Mouse (Mus musculus): Measurements from ENCODE around the gene Arap1. TPM values are rescaled to one million over a fixed set of nuclear protein-coding genes. Genes with fewer than 3 reads are reported as not detected.

Arap1 gene
- polyA plus RNA-seq, 1 experiment from 2014 or later, result 85.6 TPM

GRCm38 (mm10) chr7:101453725-101454124 is 105.9 kb downstream of the Arap1 start:
- H3K9me3 ChIP-seq, result no peaks in the 10 kb centered on the region
- H3K4me1 ChIP-seq, result peaks cover 24% of the 10 kb centered on the region
- no peak overlapping the region for H3K9ac ChIP-seq
- peaks cover 46% of the 10 kb centered on the region for H3K27me3 ChIP-seq
- 39% methylated on average over 8 of the region's 8 CpGs for WGBS
- no peak for ATAC-seq (ENCODE audit: insufficient number of reproducible peaks, low FRiP score, low TSS enrichment, low read depth)
- no peak overlapping the region for H3K27ac ChIP-seq
- no peak overlapping the region for H3K4me2 ChIP-seq
- H3K4me3 ChIP-seq, result no peak overlapping the region
- no peaks in the 10 kb centered on the region for H3K36me3 ChIP-seq

- peaks cover 45% of the 10 kb centered on the region for H3K27me3 ChIP-seq
These were observed 106.6 kb downstream of the Arap1 start for GRCm38 (mm10) chr7:101454479-101454878.

GRCm38 (mm10) chr7:101455141-101455540 is 107.3 kb downstream of the Arap1 start:
- no peak for ATAC-seq (ENCODE audit: insufficient number of reproducible peaks, low FRiP score, low TSS enrichment, low read depth)
- H3K4me1 ChIP-seq, result peaks cover 24% of the 10 kb centered on the region
- no peak overlapping the region for H3K4me2 ChIP-seq
- no peak overlapping the region for H3K4me3 ChIP-seq
- H3K27ac ChIP-seq, result no peak overlapping the region
- H3K9ac ChIP-seq, result no peak overlapping the region
- H3K27me3 ChIP-seq, result peaks cover 40% of the 10 kb centered on the region
- no peaks in the 10 kb centered on the region for H3K9me3 ChIP-seq
- 71% methylated on average over 6 of the region's 6 CpGs for WGBS
- H3K36me3 ChIP-seq, result no peaks in the 10 kb centered on the region

More at GRCm38 (mm10) chr7:101454479-101454878, 106.6 kb downstream of the Arap1 start:
- no peak overlapping the region for H3K9ac ChIP-seq
- ATAC-seq (ENCODE audit: insufficient number of reproducible peaks, low FRiP score, low TSS enrichment, low read depth), result no peak
- H3K9me3 ChIP-seq, result no peaks in the 10 kb centered on the region
- H3K27ac ChIP-seq, result no peak overlapping the region
- 84% methylated on average over 9 of the region's 9 CpGs for WGBS
- H3K36me3 ChIP-seq, result no peaks in the 10 kb centered on the region
- H3K4me2 ChIP-seq, result no peak overlapping the region
- peaks cover 24% of the 10 kb centered on the region for H3K4me1 ChIP-seq
- H3K4me3 ChIP-seq, result no peak overlapping the region

- Histone ChIP-seq H3K27ac (no peak overlapping the region), H3K4me1 (peaks cover 25% of the 10 kb centered on the region), H3K36me3 (no peaks in the 10 kb centered on the region), H3K9me3 (no peaks in the 10 kb centered on the region), H3K9ac (no peak overlapping the region), H3K4me2 (no peak overlapping the region), H3K27me3 (peaks cover 31% of the 10 kb centered on the region), H3K4me3 (no peak overlapping the region)
- ATAC-seq (ENCODE audit: insufficient number of reproducible peaks, low FRiP score, low TSS enrichment, low read depth), result no peak
- 73% methylated on average over 4 of the region's 4 CpGs for WGBS
These were observed 108.5 kb downstream of the Arap1 start for GRCm38 (mm10) chr7:101456318-101456717.

- Histone ChIP-seq H3K36me3 (no peaks in the 10 kb centered on the region), H3K4me1 (peaks cover 22% of the 10 kb centered on the region), H3K4me2 (no peak overlapping the region), H3K9ac (no peak overlapping the region), H3K9me3 (no peaks in the 10 kb centered on the region), H3K27ac (no peak overlapping the region), H3K27me3 (peaks cover 27% of the 10 kb centered on the region), H3K4me3 (no peak overlapping the region)
- 40% methylated on average over 5 of the region's 5 CpGs for WGBS
- no peak for ATAC-seq (ENCODE audit: insufficient number of reproducible peaks, low FRiP score, low TSS enrichment, low read depth)
These were observed 108.9 kb downstream of the Arap1 start for GRCm38 (mm10) chr7:101456789-101457188.

GRCm38 (mm10) chr7:101457283-101457682 is 109.4 kb downstream of the Arap1 start:
- H3K4me2 ChIP-seq, result no peak overlapping the region
- H3K27ac ChIP-seq, result no peak overlapping the region
- H3K4me1 ChIP-seq, result peaks cover 22% of the 10 kb centered on the region
- H3K36me3 ChIP-seq, result no peaks in the 10 kb centered on the region
- H3K9me3 ChIP-seq, result no peaks in the 10 kb centered on the region
- ATAC-seq (ENCODE audit: insufficient number of reproducible peaks, low FRiP score, low TSS enrichment, low read depth), result no peak
- H3K9ac ChIP-seq, result no peak overlapping the region
- H3K4me3 ChIP-seq, result no peak overlapping the region
- H3K27me3 ChIP-seq, result peaks cover 22% of the 10 kb centered on the region
- WGBS, result 74% methylated on average over 5 of the region's 5 CpGs

- Histone ChIP-seq H3K4me1 (peaks cover 22% of the 10 kb centered on the region), H3K27ac (no peak overlapping the region), H3K36me3 (no peaks in the 10 kb centered on the region), H3K27me3 (peaks cover 17% of the 10 kb centered on the region; the same call in 1 of the 2 replicates), H3K9ac (no peak overlapping the region), H3K9me3 (no peaks in the 10 kb centered on the region), H3K4me2 (no peak overlapping the region), H3K4me3 (no peak overlapping the region)
- ATAC-seq (ENCODE audit: insufficient number of reproducible peaks, low FRiP score, low TSS enrichment, low read depth), result no peak
- 58% methylated on average over 8 of the region's 8 CpGs for WGBS
These were observed 109.9 kb downstream of the Arap1 start for GRCm38 (mm10) chr7:101457801-101458200.

- no peaks in the 10 kb centered on the region for H3K36me3 ChIP-seq
- no peak for ATAC-seq (ENCODE audit: insufficient number of reproducible peaks, low FRiP score, low TSS enrichment, low read depth)
- peaks cover 22% of the 10 kb centered on the region for H3K4me1 ChIP-seq
- WGBS, result 65% methylated on average over 4 of the region's 4 CpGs
- H3K4me2 ChIP-seq, result no peak overlapping the region
- H3K4me3 ChIP-seq, result no peak overlapping the region
- no peak overlapping the region for H3K9ac ChIP-seq
- no peak overlapping the region for H3K27ac ChIP-seq
- H3K27me3 ChIP-seq, result peaks cover 11% of the 10 kb centered on the region; the same call in 1 of the 2 replicates
- no peaks in the 10 kb centered on the region for H3K9me3 ChIP-seq
These were observed 110.5 kb downstream of the Arap1 start for GRCm38 (mm10) chr7:101458278-101458781.

GRCm38 (mm10) chr7:101459305-101459813 is 111.5 kb downstream of the Arap1 start:
- H3K4me2 ChIP-seq, result no peak overlapping the region
- H3K27ac ChIP-seq, result no peak overlapping the region
- no peaks in the 10 kb centered on the region for H3K36me3 ChIP-seq
- no peak for ATAC-seq (ENCODE audit: insufficient number of reproducible peaks, low FRiP score, low TSS enrichment, low read depth)
- H3K4me1 ChIP-seq, result peaks cover 22% of the 10 kb centered on the region
- peaks cover 9% of the 10 kb centered on the region; the same call in 1 of the 2 replicates for H3K27me3 ChIP-seq
- WGBS, result 72% methylated on average over 9 of the region's 9 CpGs
- H3K9me3 ChIP-seq, result no peaks in the 10 kb centered on the region
- H3K4me3 ChIP-seq, result no peak overlapping the region
- no peak overlapping the region for H3K9ac ChIP-seq

GRCm38 (mm10) chr7:101459923-101460607 is 112.2 kb downstream of the Arap1 start:
- Histone ChIP-seq H3K9me3 (no peaks in the 10 kb centered on the region), H3K9ac (no peak overlapping the region), H3K4me2 (no peak overlapping the region), H3K4me1 (peaks cover 23% of the 10 kb centered on the region), H3K27ac (no peak overlapping the region), H3K4me3 (no peak overlapping the region), H3K27me3 (peaks cover 5% of the 10 kb centered on the region; the same call in 1 of the 2 replicates), H3K36me3 (no peaks in the 10 kb centered on the region)
- whole genome bisulfite sequencing, result 59% methylated on average over 10 of the region's 10 CpGs
- no peak for ATAC-seq (ENCODE audit: insufficient number of reproducible peaks, low FRiP score, low TSS enrichment, low read depth)

GRCm38 (mm10) chr7:101460608-101460957 is 112.7 kb downstream of the Arap1 start:
- Histone ChIP-seq H3K4me2 (no peak overlapping the region), H3K9me3 (no peaks in the 10 kb centered on the region), H3K4me3 (no peak overlapping the region), H3K36me3 (no peaks in the 10 kb centered on the region), H3K9ac (no peak overlapping the region), H3K4me1 (peaks cover 25% of the 10 kb centered on the region), H3K27me3 (no peaks in the 10 kb centered on the region), H3K27ac (no peak overlapping the region)
- ATAC-seq (ENCODE audit: insufficient number of reproducible peaks, low FRiP score, low TSS enrichment, low read depth), result peak; percentile 52; the same call in 1 of the 2 replicates
- WGBS, result 34% methylated on average over 10 of the region's 10 CpGs

GRCm38 (mm10) chr7:101461571-101461970 is 113.7 kb downstream of the Arap1 start:
- H3K9me3 ChIP-seq, result no peaks in the 10 kb centered on the region
- H3K36me3 ChIP-seq, result no peaks in the 10 kb centered on the region
- no peak overlapping the region for H3K4me3 ChIP-seq
- WGBS, result 80% methylated on average over 11 of the region's 11 CpGs
- H3K4me2 ChIP-seq, result no peak overlapping the region
- no peak overlapping the region for H3K27ac ChIP-seq
- H3K9ac ChIP-seq, result no peak overlapping the region
- ATAC-seq (ENCODE audit: insufficient number of reproducible peaks, low FRiP score, low TSS enrichment, low read depth), result no peak
- peaks cover 22% of the 10 kb centered on the region for H3K4me1 ChIP-seq
- H3K27me3 ChIP-seq, result no peaks in the 10 kb centered on the region

All from limb, embryonic 15.5 days (tissue).